In the genomic region with DNA sequence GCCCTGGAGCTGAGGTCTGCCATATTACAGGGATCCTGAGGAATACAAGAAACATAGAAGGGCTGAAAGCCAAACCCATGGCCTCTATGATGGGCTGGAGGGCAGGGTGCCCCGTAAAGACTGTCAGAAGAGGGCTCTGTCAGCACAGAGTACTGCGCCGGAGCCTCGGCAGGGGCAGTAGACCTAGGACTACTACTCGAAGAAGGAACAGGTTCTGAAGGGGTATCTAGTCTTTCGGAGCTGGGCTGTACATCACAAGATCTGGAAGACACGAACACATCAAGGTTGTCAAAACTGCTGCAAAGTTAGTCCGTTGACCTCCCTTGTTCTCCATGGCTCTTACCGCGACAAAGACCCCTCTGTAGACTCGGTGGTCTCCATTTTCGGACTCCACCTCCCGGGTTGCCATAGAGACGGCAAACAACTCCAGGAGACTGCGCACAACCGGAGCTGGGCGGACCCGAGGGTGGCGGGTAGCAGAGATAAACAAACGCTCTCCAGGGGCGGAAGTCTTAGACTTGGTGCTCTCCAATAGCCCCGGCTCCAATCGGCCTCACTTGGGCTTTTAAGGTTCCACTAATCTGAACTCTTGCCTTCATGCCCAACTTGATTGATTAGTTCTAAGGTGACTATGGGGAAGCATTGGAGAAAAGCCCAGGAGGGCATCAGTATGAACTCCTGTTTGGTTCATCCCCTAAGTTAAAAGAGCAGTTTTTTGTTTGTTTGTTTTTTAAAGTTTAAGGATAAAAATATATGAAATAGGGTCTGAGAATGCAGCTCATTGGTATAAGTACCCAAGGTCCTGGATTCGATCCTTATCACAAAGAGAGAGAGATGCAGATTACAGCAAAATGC, we compare ENCODE assay signal across 8 mouse cellular contexts. TPM values are rescaled to one million over a fixed set of nuclear protein-coding genes. Genes with fewer than 3 reads are reported as not detected.
DNase-seq lines count a peak whose midpoint lies in the region; ATAC-seq lines count a peak whose summit lies in the region.

Gene Spag8 (minus strand): TSS at position 434 of the 855 bp plus-strand sequence.

- H3K4me2 ChIP-seq in heart, embryonic 11.5 days = peak within 1 kb of the TSS; percentile 66

- intact Hi-C loops in heart, postnatal 25 days (cut with DNase I) = loop anchor here (2.0 kb wide), 1 partner anchor 21 kb away; no protein-coding TSS in a partner anchor

- H3K27ac ChIP-seq in brown adipose tissue, adult 24 weeks (replicated peaks; ENCODE audit: low read depth, low read length) = no peak within 1 kb of the TSS
- no peak within 1 kb of the TSS for H3K27ac ChIP-seq in heart, embryonic 11.5 days (ENCODE audit: low read depth, low read length)
- H3K27ac ChIP-seq in limb, embryonic 10.5 days = no peak within 1 kb of the TSS

- peak; percentile 94 for DNase-seq in heart, adult 11 months
- no peak for DNase-seq in heart, postnatal 25 days (ENCODE audit: low spot score)
- DNase-seq in limb, embryonic 10.5 days (ENCODE audit: low spot score) = peak; percentile 58
- peak; percentile 75 for DNase-seq in mesoderm, embryonic 11.5 days (ENCODE audit: low read depth, low spot score)
- DNase-seq in thymus, postnatal 0 days (ENCODE audit: low spot score) = peak; percentile 24
- DNase-seq in gastrocnemius, postnatal 10 days = no peak

- no peaks in the 10 kb centered on the region; the same call in 1 of the 2 replicates for H3K27me3 ChIP-seq in heart, embryonic 11.5 days (ENCODE audit: control insufficient read depth, insufficient read depth, low read length)
- H3K27me3 ChIP-seq in limb, embryonic 10.5 days (ENCODE audit: low read depth, poor library complexity, severe bottlenecking) = no peaks in the 10 kb centered on the region

- 0 out of 2 replicates have a peak within 1 kb of the TSS, but pooled peaks have one; percentile 26 for H3K4me3 ChIP-seq in brown adipose tissue, adult 24 weeks (ENCODE audit: insufficient read depth, low read depth, low read length)
- H3K4me3 ChIP-seq in heart, embryonic 11.5 days (ENCODE audit: low read depth, low read length) = peak within 1 kb of the TSS; percentile 33
- H3K4me3 ChIP-seq in limb, embryonic 10.5 days = peak within 1 kb of the TSS; percentile 39

- ATAC-seq in heart, embryonic 11.5 days (replicated peaks; ENCODE audit: insufficient number of reproducible peaks, low FRiP score, low TSS enrichment) = no peak

- H3K36me3 ChIP-seq in heart, embryonic 11.5 days (ENCODE audit: control insufficient read depth, insufficient read depth, low read length) = peaks cover 4% of the 10 kb centered on the region; the same call in 1 of the 2 replicates
- H3K36me3 ChIP-seq in limb, embryonic 10.5 days = peaks cover 12% of the 10 kb centered on the region; the same call in 1 of the 2 replicates

- H3K9me3 ChIP-seq in heart, embryonic 11.5 days (replicated peaks; ENCODE audit: control insufficient read depth, low read length) = peaks cover 5% of the 10 kb centered on the region; the same call in 1 of the 2 replicates
- no peaks in the 10 kb centered on the region for H3K9me3 ChIP-seq in limb, embryonic 10.5 days (replicated peaks)

- no peaks in the 10 kb centered on the region for H3K4me1 ChIP-seq in brown adipose tissue, adult 24 weeks (ENCODE audit: control insufficient read depth, insufficient read depth, insufficient read length, low read length)
- H3K4me1 ChIP-seq in heart, embryonic 11.5 days (ENCODE audit: control insufficient read depth, insufficient read depth, low read length) = peaks cover 3% of the 10 kb centered on the region; the same call in 1 of the 2 replicates
- peaks cover 23% of the 10 kb centered on the region for H3K4me1 ChIP-seq in limb, embryonic 10.5 days

- H3K9ac ChIP-seq in heart, embryonic 11.5 days (ENCODE audit: low read depth, low read length) = no peak within 1 kb of the TSS

- 15% methylated on average over 24 of the region's 24 CpGs for WGBS in heart, embryonic 11.5 days (ENCODE audit: insufficient replicate concordance)
- 21% methylated on average over 24 of the region's 24 CpGs for WGBS in limb, embryonic 10.5 days

RNA-seq across cellular contexts. Expression of gene Spag8, which starts in this region (rescaled TPM):
- total RNA-seq in heart, postnatal 25 days (2021) = under 1 TPM; 0.21 to 0.31 TPM
- polyA plus RNA-seq in brown adipose tissue, adult 24 weeks (2012; ENCODE audit: insufficient read depth, insufficient read length, missing spikeins) = not detected in 2 replicates
- polyA plus RNA-seq in heart, embryonic 11.5 days (2014; fragmentation: Nextera tagmentation; extraction: Ambion mirVana) = 0.29 and 0.38 TPM in 2 replicates
- polyA plus RNA-seq in limb, embryonic 10.5 days (2016; fragmentation: Nextera tagmentation; extraction: Ambion mirVana) = 1.0 and 1.2 TPM in 2 replicates
- 0.14 and 0.66 TPM in 2 replicates for polyA plus RNA-seq in thymus, postnatal 0 days (2015; fragmentation: Nextera tagmentation; extraction: Ambion mirVana)
- under 1 TPM in 1 of 2 experiments, not detected in 1; 0.38 TPM for total RNA-seq in gastrocnemius, postnatal 10 days (2021)

Comparison
In these comparisons a context has a peak if more than half of its experiments do, and no peak if none do; other contexts are left out.
1. DNase-seq: peak in heart, adult 11 months (single experiment), limb, embryonic 10.5 days (single experiment) and mesoderm, embryonic 11.5 days (single experiment); none in heart, postnatal 25 days (single experiment) and gastrocnemius, postnatal 10 days (single experiment).
2. Peak in DNase-seq in thymus, postnatal 0 days; RNA of the gene not detected or under 1 TPM.
3. Peak in every context shown above with its lines, with median percentiles within 50 percentile points of each other: H3K4me3 ChIP-seq.